Mouse (Mus musculus) thymus, adult 2 months (tissue): Measurements from ENCODE around the gene Gm39566.

ENCODE experiments used
- CTCF ChIP-seq: fragments of 200-500 bp; IDR thresholded peaks from 2 replicates; pipeline ENCODE4 v1.5.1; 2012; ENCODE audit warnings: mild to moderate bottlenecking, control low read depth, low read length, moderate library complexity, borderline replicate concordance; ENCODE audit not compliant: control insufficient read depth, poor library complexity, insufficient read depth; ENCODE audit errors: extremely low read depth
- POLR2A ChIP-seq: fragments of 200-500 bp; IDR thresholded peaks from 2 replicates; pipeline ENCODE4 v1.6.1; 2012; ENCODE audit warnings: mild to moderate bottlenecking, low read length, control low read depth, moderate library complexity; ENCODE audit not compliant: control insufficient read depth, poor library complexity, insufficient read depth; ENCODE audit errors: extremely low read depth

GRCm38 (mm10) chr11:69802648-69803105 lies 12.4 kb downstream of the Gm39566 start:
- TF ChIP-seq POLR2A (no peak), CTCF (no peak)
